Mouse (Mus musculus) MEL (cell line): Measurements from ENCODE around the gene Pxdn. TPM values are rescaled to one million over a fixed set of nuclear protein-coding genes. Genes with fewer than 3 reads are reported as not detected.

ENCODE experiments used
- DNase-seq: peaks from one replicate; pipeline ENCODE4 v3.0.0; 2011; ENCODE audit warnings: low read depth, low spot score
- H3K27ac ChIP-seq: 2 replicates; pipeline ENCODE4 v1.5.1; 2012; ENCODE audit warnings: low read depth, mild to moderate bottlenecking, control low read depth, low read length, moderate library complexity; ENCODE audit not compliant: control insufficient read depth
- H3K27me3 ChIP-seq, 2 experiments: fragments of 150-350 bp in 1 of 2; sonication (generic) in 1 of 2; 2 replicates each; pipeline ENCODE4 v1.6.1; 2012; ENCODE audit warnings: low read length in 2 of 2, mild to moderate bottlenecking in 2 of 2, improper control_type of control experiment in 1 of 2, moderate library complexity in 1 of 2; ENCODE audit not compliant: insufficient read depth in 2 of 2, control insufficient read depth in 1 of 2
- H3K36me3 ChIP-seq, 2 experiments: 2 replicates each; pipeline ENCODE4 v1.6.1; 2012 to 2014; ENCODE audit warnings: low read length in 2 of 2, improper control_type of control experiment in 1 of 2, inconsistent platforms in 1 of 2, mild to moderate bottlenecking in 1 of 2; ENCODE audit not compliant: insufficient read depth in 2 of 2, control insufficient read depth in 1 of 2
- H3K4me1 ChIP-seq, 2 experiments: fragments of 150-350 bp in 1 of 2; sonication (generic) in 1 of 2; 2 replicates each; pipeline ENCODE4 v1.6.1; 2012; ENCODE audit warnings: low read length in 2 of 2, improper control_type of control experiment in 1 of 2, mild to moderate bottlenecking in 1 of 2; ENCODE audit not compliant: insufficient read depth in 2 of 2, control insufficient read depth in 1 of 2
- H3K4me3 ChIP-seq, 2 experiments: fragments of 150-350 bp in 1 of 2; sonication (generic) in 1 of 2; 2 replicates each; pipeline ENCODE4 v1.5.1; 2012; ENCODE audit warnings: low read depth in 2 of 2, low read length in 2 of 2, mild to moderate bottlenecking in 2 of 2, moderate library complexity in 2 of 2, control low read depth in 1 of 2, improper control_type of control experiment in 1 of 2; ENCODE audit not compliant: control insufficient read depth in 1 of 2, insufficient read depth in 1 of 2
- H3K79me2 ChIP-seq: 2 replicates; pipeline ENCODE4 v1.6.1; 2012; ENCODE audit warnings: mild to moderate bottlenecking, low read length, moderate library complexity; ENCODE audit not compliant: control insufficient read depth, poor library complexity, insufficient read depth
- H3K9ac ChIP-seq: 2 replicates; pipeline ENCODE4 v1.6.1; 2012; ENCODE audit warnings: low read depth, mild to moderate bottlenecking, control low read depth, low read length, moderate library complexity; ENCODE audit not compliant: control insufficient read depth, poor library complexity, severe bottlenecking
- H3K9me3 ChIP-seq: fragments of 150-350 bp; sonication (generic); replicated peaks from 2 replicates; pipeline ENCODE4 v1.6.1; 2012; ENCODE audit warnings: mild to moderate bottlenecking, low read length, improper control_type of control experiment, moderate library complexity; ENCODE audit not compliant: insufficient read depth
- BHLHE40 ChIP-seq: IDR thresholded peaks from 2 replicates; pipeline ENCODE4 v1.6.1; 2012; ENCODE audit warnings: low read depth, mild to moderate bottlenecking, inconsistent platforms, low read length, improper control_type of control experiment, borderline replicate concordance
- CHD2 ChIP-seq: IDR thresholded peaks from 2 replicates; pipeline ENCODE4 v1.6.1; 2011; ENCODE audit warnings: low read length, improper control_type of control experiment
- ELF1 ChIP-seq: IDR thresholded peaks from 2 replicates; pipeline ENCODE4 v1.6.1; 2014; ENCODE audit warnings: low read depth, mild to moderate bottlenecking, inconsistent platforms, low read length, improper control_type of control experiment, moderate library complexity
- EP300 ChIP-seq, 2 experiments: IDR thresholded peaks; 2 replicates each; pipeline ENCODE4 v1.6.1; 2011; ENCODE audit warnings: improper control_type of control experiment in 2 of 2, low read length in 2 of 2, low read depth in 1 of 2, mild to moderate bottlenecking in 1 of 2
- GABPA ChIP-seq: IDR thresholded peaks from 2 replicates; pipeline ENCODE4 v1.6.1; 2012; ENCODE audit warnings: low read depth, mild to moderate bottlenecking, inconsistent platforms, low read length, improper control_type of control experiment, moderate library complexity
- JUND ChIP-seq: IDR thresholded peaks from 2 replicates; pipeline ENCODE4 v1.6.1; 2011; ENCODE audit warnings: low read depth, mild to moderate bottlenecking, improper control_type of control experiment, low read length
- KAT2A ChIP-seq: conservative IDR thresholded peaks from 2 replicates; pipeline ENCODE4 v1.6.1; 2012; ENCODE audit warnings: low read depth, low read length, improper control_type of control experiment, inconsistent platforms
- MAFK ChIP-seq: IDR thresholded peaks from 2 replicates; pipeline ENCODE4 v1.6.1; 2011; ENCODE audit warnings: low read depth, mild to moderate bottlenecking, low read length, improper control_type of control experiment, borderline replicate concordance
- MAX ChIP-seq: IDR thresholded peaks from 2 replicates; pipeline ENCODE4 v1.6.1; 2011; ENCODE audit warnings: low read length, improper control_type of control experiment
- MEF2A ChIP-seq: IDR thresholded peaks from 2 replicates; pipeline ENCODE4 v1.6.1; 2014; ENCODE audit warnings: low read depth, mild to moderate bottlenecking, inconsistent platforms, low read length, improper control_type of control experiment; ENCODE audit not compliant: poor library complexity, insufficient replicate concordance, severe bottlenecking; ENCODE audit errors: extremely low read depth
- MXI1 ChIP-seq: IDR thresholded peaks from 2 replicates; pipeline ENCODE4 v1.6.1; 2011; ENCODE audit warnings: mild to moderate bottlenecking, low read depth, low read length, improper control_type of control experiment
- MYB ChIP-seq: IDR thresholded peaks from 2 replicates; pipeline ENCODE4 v1.6.1; 2011; ENCODE audit warnings: mild to moderate bottlenecking, low read depth, low read length, improper control_type of control experiment
- NRF1 ChIP-seq: IDR thresholded peaks from 2 replicates; pipeline ENCODE4 v1.6.1; 2014; ENCODE audit warnings: low read depth, mild to moderate bottlenecking, inconsistent platforms, low read length, improper control_type of control experiment, moderate library complexity; ENCODE audit not compliant: poor library complexity, insufficient read depth, severe bottlenecking
- POLR2AphosphoS2 ChIP-seq: IDR thresholded peaks from 2 replicates; pipeline ENCODE4 v1.6.1; 2011; ENCODE audit warnings: low read length, improper control_type of control experiment
- RAD21 ChIP-seq: IDR thresholded peaks from 2 replicates; pipeline ENCODE4 v1.6.1; 2011; ENCODE audit warnings: mild to moderate bottlenecking, low read depth, low read length, improper control_type of control experiment
- RCOR1 ChIP-seq: IDR thresholded peaks from 2 replicates; pipeline ENCODE4 v1.6.1; 2012; ENCODE audit warnings: low read depth, mild to moderate bottlenecking, inconsistent platforms, low read length, improper control_type of control experiment
- SIN3A ChIP-seq: IDR thresholded peaks from 2 replicates; pipeline ENCODE4 v1.6.1; 2012; ENCODE audit warnings: low read length, improper control_type of control experiment, inconsistent platforms
- TAL1 ChIP-seq: IDR thresholded peaks from 2 replicates; pipeline ENCODE4 v1.6.1; 2012; ENCODE audit warnings: mild to moderate bottlenecking, inconsistent platforms, low read length, moderate library complexity, mixed read lengths
- TCF12 ChIP-seq: IDR thresholded peaks from 2 replicates; pipeline ENCODE4 v1.6.1; 2014; ENCODE audit warnings: low read depth, mild to moderate bottlenecking, inconsistent platforms, low read length, improper control_type of control experiment, moderate library complexity
- USF1 ChIP-seq: IDR thresholded peaks from 2 replicates; pipeline ENCODE4 v1.6.1; 2014; ENCODE audit warnings: low read depth, mild to moderate bottlenecking, inconsistent platforms, low read length, improper control_type of control experiment, moderate library complexity
- ZKSCAN1 ChIP-seq: IDR thresholded peaks from 2 replicates; pipeline ENCODE4 v1.6.1; 2012; ENCODE audit warnings: low read depth, mild to moderate bottlenecking, inconsistent platforms, low read length, improper control_type of control experiment, moderate library complexity
- ZMIZ1 ChIP-seq: IDR thresholded peaks from 2 replicates; pipeline ENCODE4 v1.6.1; 2012; ENCODE audit warnings: low read depth, mild to moderate bottlenecking, inconsistent platforms, low read length, improper control_type of control experiment, moderate library complexity
- polyA plus RNA-seq, 2 experiments: library from polyadenylated mRNA; stranded (reverse) in 1 of 2; unstranded in 1 of 2; fragments of >175 nt in 1 of 2; fragments of >200 nt in 1 of 2; gene quantifications; 2 replicates each; pipeline versions ENCODE4 v1.2.1 to v1.2.4; 2012; ENCODE audit warnings: low replicate concordance in 2 of 2, low read depth in 1 of 2; ENCODE audit not compliant: insufficient read length in 2 of 2, insufficient read depth in 1 of 2, missing spikeins in 1 of 2
- total RNA-seq: library from RNA; depleted of rRNA; stranded (reverse); fragments of 300-350 nt; gene quantifications from 2 replicates; pipeline ENCODE4 v1.2.3, GENCODE M21; 2012

The Pxdn gene
- total and polyA plus RNA-seq, 3 experiments: not detected

GRCm38 (mm10) chr12:29981722-29982293, 44.4 kb downstream of the Pxdn start:
- H3K4me1 ChIP-seq: no peaks in the 10 kb centered on the region
- no peaks in the 10 kb centered on the region for H3K9me3 ChIP-seq
- no peaks in the 10 kb centered on the region for H3K79me2 ChIP-seq
- H3K27me3 ChIP-seq: no peaks in the 10 kb centered on the region
- H3K9ac ChIP-seq: no peak overlapping the region
- no peak overlapping the region for H3K27ac ChIP-seq
- no peak for TF ChIP-seq EP300 (IDR thresholded peaks at IDR 0.05; ENCODE audit: low read depth in 1 of 2, low read length in 2 of 2)
- no peak for TF ChIP-seq ELF1
- no peak for TF ChIP-seq JUND
- no peak for TF ChIP-seq BHLHE40
- no peak for TF ChIP-seq RAD21
- DNase-seq: no peak
- H3K36me3 ChIP-seq: no peaks in the 10 kb centered on the region
- no peak overlapping the region for H3K4me3 ChIP-seq

- no peaks in the 10 kb centered on the region for H3K4me1 ChIP-seq
- no peak for DNase-seq
- H3K79me2 ChIP-seq: no peaks in the 10 kb centered on the region
- H3K36me3 ChIP-seq: no peaks in the 10 kb centered on the region
- no peak overlapping the region for H3K9ac ChIP-seq
- no peak overlapping the region for H3K4me3 ChIP-seq
- H3K27ac ChIP-seq: no peak overlapping the region
- H3K27me3 ChIP-seq: no peaks in the 10 kb centered on the region
- TF ChIP-seq MAX (no peak), ZMIZ1 (no peak), MAFK (no peak), ZKSCAN1 (no peak), EP300 (IDR thresholded peaks at IDR 0.05; ENCODE audit: low read depth in 1 of 2, low read length in 2 of 2) (no peak), MXI1 (no peak), TAL1 (no peak), MEF2A (no peak), CHD2 (no peak), NRF1 (no peak), SIN3A (no peak), TCF12 (no peak), USF1 (no peak), RCOR1 (no peak), MYB (no peak), BHLHE40 (no peak), KAT2A (no peak), POLR2AphosphoS2 (no peak), GABPA (no peak)
- H3K9me3 ChIP-seq: no peaks in the 10 kb centered on the region
These were observed 45.8 kb downstream of the Pxdn start for GRCm38 (mm10) chr12:29983190-29983589.
